Mouse (Mus musculus): Measurements from ENCODE around the gene Fntb. TPM values are rescaled to one million over a fixed set of nuclear protein-coding genes. Genes with fewer than 3 reads are reported as not detected.
"Not testable (repeated sequence)": the region's sequence is repeated elsewhere in the genome, so short reads cannot be mapped to it uniquely, and the experiment has no call there.

Gene Fntb
- total RNA-seq, 2 experiments from 2014 or later = 23.8 to 23.9 TPM

DNA sequence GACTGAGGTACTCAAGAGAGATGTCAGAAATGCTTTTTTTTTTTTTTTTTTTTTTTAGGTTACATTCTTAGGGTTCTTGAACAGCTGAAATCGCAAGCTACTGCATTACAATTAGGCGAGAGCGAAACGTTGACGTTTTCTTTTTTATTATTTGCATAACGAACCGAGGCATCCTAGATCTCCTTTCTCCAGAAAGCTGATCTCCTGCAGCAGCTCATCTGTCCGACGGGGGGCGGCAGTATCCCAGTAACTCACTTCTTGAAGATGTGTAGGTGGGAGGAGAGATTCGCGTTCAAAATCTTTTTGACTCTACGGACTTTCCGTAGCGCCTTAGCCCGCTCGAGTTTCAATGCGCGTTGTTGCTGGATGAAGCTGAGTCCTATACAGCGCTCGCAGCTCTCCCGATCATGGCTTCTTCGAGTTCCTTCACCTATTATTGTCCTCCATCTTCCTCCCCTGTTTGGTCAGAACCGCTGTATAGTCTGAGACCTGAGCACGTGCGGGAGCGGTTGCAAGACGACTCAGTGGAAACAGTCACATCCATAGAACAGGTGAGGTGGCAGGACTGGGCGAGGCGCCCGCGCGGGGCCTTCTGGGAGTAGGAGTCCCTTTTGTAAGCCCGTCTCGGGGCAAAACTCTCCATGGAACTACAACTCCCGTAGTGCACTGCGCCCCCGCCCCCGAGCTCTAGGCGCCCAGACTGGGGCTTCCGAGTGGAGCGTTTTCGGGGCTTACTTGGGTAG lies 71.9 kb downstream of the Fntb start:
- DNase-seq (ENCODE audit: low spot score in 2 of 2) = peak; percentile 96 to 98

DNA sequence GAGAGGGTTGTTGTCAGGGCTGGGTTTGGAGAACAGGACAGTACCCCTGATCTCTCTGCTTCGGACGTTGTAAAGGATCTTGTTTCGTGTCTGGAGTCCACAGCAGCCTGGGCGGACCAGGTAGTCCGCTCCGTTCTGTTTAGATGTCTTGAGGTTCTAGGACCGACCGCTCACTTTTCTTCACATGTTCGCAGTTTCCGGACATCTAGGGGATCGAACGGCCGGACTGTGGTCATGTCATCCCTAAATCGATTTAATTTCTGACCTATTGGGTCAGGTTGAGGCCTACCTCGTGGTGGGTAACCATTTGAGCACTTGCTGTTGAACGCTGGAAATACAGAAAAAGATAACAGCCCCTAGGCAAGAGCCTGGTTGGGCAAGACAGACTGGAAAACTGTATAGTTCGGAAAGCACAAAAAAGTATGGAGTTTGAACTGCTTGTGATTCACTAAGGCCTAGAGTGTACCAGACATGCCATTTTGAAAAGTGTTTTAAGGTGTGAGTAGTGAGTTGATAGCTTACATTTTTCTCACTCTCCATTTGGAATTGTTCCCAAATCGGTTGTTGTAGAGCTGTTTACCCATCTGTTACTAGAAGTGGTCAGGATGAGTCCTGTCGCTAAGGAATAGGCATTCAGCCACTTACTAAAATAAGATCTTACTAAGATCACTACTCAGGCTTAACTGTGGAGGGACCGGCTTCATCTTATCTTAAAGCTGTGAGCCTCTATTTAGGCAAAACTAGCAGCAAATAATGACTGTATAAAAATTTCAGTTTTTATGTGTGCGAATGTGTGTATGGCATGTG lies 72.7 kb downstream of the Fntb start:
- DNase-seq (ENCODE audit: low spot score in 2 of 2) = no peak

DNA sequence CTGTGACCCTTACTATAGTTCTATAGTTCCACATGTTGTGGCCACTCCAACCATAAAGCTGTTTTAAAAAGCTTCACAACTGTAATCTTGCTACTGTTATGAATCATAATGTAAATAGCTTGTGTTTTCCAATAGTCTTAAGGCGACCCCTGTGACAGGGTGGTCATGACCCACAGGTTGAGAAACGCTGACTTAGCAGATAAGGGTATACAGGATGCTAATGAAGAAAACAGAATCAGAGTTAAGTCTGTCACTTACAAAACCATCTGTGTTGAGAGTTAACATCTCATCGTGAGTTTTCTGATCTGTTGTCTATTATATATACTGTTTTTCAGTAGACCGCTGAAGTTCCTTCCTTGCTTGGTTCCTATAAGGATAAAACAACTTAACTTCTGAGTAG lies 73.9 kb downstream of the Fntb start:
- DNase-seq (ENCODE audit: low spot score in 2 of 2) = no peak

DNA sequence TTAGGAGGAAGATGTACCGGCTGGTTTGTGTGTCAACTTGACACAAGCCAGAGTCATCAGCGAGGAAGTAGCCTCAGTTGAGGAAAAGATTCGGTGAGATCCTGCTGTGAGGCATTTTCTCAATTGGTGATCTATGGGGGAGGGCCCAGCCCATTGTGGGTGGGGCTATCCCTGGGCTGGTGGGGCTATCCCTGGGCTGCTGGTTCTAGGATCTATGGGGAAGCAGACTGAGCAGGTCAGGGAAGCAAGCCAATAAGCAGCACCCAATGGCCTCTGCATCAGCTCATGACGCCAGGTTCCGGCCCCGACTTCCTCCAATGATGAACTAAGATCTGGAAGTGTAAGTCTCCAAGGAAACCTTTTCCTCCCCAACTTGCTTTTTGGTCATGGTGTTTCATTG lies 74.7 kb downstream of the Fntb start:
- DNase-seq (ENCODE audit: low spot score in 2 of 2) = no peak

DNA sequence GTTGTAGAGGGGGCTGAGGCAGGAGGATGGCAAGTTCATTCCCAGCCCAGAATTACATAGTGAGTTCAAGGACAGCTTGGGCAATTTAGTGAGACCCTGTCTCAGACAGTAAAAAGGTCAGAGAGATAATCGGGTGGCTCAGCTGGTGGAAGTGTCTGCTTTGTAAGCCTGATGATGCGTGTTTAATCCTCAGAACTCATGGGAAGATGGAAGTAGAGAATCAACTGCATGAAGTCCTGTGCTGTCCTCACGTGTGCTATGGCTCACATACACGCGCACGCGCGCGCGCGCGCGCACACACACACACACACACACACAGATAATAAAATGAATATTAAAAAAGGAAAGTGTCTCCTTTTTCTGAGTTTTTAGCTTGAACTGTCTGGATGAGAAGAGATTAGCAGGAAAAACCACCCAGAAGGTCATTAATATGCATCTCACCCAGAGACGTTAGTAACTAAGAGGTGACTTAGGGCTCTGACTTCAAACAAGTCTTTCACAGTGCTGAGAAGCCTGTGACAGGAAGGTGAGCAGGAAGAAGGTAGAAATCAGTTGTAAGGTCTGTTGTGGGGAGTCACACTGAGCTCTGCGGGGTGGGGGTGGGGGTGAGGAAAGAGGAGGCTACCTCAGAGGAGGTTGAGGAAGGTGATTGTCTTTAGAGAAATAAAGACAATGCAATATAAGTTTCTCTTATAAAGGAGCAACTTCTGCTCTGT lies 79.1 kb downstream of the Fntb start:
- DNase-seq (ENCODE audit: low spot score in 2 of 2) = no peak

DNA sequence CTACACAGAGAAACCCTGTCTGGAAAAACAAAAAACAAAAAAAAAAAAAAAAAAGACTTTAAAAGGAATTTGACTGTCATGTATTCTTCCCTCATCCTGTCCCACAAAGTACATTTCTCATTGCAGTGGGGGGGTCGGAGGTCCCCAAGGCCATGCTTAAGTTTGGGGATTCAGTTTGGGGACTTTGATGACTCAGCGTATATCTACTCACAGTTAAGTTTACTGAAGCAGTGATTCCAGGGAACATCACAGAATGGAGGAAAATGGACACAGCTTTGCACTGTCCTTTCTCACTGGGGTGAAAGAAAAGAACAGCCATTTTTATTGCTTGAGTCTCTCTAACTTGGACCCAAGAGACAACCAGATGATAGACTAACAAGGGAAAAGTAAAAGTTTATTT lies 87.0 kb downstream of the Fntb start:
- no peak for DNase-seq (ENCODE audit: low spot score in 2 of 2)

DNA sequence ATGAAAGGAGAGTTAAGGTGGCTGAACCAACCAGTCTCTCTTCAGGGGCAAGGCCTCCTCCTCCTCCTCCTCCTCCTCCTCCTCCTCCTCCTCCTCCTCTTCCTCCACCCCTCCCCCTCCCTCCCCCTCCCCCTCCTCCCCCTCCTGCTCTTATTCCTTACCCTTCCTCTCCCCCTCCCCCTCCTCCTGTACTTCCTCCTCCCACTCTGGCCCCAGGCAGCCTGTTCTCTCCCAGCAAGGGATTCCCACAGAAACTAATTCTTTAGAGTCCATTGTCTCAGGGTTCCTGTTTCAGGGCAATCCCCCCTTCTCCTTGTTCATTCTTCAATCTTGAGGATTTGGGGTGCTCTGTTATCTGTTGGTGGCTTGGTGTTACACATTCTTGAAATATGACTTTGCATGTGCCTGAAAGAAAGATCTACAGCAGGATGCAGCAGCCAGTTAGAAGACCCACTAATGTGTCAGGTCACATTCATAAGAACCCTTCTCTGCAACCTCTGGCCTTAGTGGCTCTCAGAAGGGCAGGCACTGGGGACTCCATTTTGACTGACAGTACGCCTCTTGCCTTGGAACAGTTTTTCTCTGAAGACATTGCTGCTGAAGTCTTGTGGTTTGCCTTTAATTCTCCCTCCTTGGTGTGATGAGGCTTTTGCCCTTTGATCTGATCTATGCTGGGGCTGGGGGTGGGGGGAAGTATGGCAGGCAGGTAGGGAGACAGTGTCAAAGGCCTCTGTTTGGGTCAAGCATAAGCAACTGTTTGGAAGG lies 88.2 kb downstream of the Fntb start:
- no peak for DNase-seq (ENCODE audit: low spot score in 2 of 2)

DNA sequence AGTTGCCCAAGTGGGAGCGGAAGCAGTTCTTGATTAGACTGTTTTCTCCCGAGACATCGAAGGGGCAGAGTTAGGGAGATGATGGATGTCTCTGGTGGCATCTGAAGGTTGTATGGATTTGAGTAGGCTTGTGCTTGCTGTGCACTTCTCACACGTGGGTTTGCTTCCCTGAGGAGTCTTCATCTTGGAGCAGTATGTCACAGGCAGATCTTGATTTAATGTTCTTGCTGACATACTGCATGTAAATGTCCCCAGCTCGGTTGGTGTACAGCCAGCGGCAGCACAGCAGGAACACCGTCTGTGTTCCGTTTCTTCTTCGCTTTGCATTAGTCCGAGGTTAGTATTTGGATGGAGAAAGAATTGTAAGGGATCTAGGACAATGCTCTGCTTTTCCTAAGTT lies 91.7 kb downstream of the Fntb start:
- DNase-seq (ENCODE audit: low spot score in 2 of 2) = no peak

DNA sequence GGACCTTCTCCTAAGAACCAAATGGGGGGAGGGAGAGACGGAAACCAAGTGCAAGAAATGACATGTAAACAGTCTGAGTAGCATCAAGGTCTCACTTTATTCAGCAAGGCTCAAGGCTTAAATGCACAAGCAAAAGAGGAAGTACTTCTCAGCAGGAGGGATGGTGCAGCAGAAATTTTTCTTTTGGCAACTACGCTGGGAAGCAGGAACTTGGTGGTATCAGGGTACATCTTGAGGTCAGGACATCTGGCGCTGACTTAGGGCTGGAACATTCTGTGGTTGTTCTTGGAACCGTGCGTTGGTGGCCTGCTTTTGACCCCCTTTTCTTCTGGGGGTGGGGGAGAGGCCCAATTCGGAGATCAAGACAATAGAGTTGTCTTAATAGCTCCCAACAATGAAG lies 93.4 kb downstream of the Fntb start:
- not testable (repeated sequence) for DNase-seq (ENCODE audit: low spot score in 2 of 2)

DNA sequence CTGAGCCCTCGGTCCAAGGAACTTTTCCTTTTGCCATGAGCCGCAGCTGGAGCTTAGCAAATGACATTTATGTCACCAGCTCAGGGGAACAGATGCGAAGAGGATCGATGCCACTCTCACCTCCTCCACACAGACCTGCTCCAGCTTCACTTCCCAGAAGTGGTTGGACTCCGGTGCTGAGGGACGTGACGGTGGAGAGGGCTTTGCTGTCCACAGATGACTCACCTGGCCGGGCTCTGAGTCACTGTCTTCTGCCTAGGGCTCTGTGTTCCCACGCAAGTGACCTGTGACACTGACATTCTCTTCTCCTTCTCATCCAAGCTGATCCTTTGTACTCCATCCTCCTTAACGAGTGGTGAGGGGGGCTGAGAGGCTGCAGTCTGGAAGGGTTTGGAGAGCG lies 98.3 kb downstream of the Fntb start:
- DNase-seq (ENCODE audit: low spot score in 2 of 2) = no peak

DNA sequence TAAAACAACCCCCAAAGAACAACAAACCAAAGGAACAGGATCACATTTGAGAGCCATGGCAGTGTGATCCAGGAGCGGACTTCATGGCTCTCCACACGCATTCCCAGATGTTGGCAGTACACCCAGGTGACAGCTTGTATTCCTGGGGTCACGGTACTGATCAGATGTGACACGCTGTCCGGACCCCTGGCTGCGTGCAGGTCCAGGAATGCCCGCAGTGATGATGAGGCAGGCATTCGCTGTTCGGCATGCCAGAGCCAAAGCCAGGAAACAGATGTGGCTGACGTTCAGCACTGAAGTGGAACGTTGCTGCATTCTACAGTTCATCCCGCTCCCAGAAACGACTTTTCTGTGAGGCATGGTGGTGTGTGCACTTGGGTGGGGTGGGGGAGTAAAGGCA lies 99.9 kb downstream of the Fntb start:
- DNase-seq (ENCODE audit: low spot score in 2 of 2) = no peak

DNA sequence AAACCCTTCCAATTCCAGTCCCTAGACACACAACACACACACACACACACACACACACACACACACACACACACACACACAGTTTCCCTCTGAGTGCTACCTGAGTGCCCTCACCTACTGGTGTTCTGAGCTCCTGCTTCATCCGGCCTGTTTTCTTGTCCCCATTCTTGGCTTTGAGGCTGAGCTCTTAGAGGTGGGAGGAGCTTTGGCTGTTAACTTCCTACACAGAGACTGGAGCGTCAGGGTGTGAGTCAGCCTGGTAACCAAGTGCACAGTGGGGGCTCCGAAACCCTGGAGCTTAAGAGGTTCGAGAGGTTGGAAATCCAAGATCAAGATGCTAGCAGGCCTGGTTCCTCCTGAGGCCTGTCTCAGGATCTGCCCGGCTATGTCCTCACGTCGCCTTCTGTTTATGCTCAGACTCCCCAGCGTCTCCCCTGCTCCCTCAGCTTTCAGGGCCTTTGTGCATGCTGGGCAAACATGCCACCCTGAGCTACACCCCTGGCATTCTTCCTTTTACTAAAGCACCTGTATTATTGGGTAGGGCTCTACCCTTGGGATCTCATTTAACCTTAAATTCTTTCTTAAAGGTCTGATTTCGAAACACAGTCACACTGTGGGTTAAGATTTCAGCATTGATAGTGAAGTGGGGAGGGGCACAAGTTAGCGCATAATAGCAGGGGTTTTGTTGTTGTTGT lies 102.3 kb downstream of the Fntb start:
- no peak for DNase-seq (ENCODE audit: low spot score in 2 of 2)

DNA sequence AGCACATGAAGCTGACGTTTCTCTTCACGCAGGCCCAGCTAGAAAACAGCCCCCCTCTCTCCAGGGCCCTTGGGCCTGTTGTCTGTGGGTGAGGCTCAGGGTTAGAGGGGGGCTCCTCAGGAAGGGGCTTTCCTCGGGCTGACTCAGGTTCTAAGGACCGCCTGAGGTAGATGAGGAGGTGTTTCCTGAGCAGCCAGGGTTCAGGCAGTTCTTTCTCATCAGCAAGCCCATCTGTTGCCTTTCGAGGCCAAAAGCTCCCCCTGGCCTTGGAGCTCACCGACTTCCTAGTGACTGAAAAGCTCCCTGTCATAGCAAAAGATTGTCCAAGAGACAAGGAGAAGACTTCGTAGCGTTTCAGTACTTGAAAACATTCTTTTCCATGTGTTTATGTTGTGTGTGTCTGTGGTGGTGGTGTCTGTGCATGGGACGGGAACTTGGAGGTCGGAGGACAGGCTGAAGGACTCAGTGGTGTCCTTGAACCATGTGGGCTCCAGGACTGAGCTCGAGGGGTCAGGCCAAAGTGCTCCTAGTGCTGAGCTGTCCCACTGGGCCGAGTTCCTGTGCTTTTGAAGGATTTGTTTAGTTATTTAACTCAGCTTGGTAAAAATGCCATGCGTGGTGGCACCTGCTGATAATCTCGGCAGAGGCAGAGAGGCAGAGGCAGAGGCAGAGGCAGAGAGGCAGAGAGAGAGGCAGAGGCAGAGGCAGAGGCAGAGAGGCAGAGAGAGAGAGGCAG lies 103.2 kb downstream of the Fntb start:
- no peak for DNase-seq (ENCODE audit: low spot score in 2 of 2)

DNA sequence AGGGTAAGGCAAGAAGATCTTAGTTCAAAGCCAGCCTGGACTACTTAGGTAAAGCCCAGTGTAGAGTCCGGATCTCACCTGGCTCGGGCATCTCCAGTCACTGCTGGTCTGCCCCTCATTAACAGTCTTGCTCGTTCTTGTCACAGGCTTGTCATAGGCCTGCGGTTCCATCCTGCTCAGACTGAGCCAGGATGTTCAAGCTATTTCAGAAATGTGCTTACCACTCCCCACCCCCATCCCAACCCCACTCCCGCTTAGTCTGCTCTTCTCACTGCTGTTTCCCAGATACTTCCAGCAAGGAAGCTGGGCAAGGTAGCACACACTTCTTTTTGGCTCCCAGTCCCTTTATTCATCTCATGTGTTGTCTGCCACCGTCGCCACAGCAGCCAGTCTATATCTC lies 104.2 kb downstream of the Fntb start:
- no peak for DNase-seq (ENCODE audit: low spot score in 2 of 2)

DNA sequence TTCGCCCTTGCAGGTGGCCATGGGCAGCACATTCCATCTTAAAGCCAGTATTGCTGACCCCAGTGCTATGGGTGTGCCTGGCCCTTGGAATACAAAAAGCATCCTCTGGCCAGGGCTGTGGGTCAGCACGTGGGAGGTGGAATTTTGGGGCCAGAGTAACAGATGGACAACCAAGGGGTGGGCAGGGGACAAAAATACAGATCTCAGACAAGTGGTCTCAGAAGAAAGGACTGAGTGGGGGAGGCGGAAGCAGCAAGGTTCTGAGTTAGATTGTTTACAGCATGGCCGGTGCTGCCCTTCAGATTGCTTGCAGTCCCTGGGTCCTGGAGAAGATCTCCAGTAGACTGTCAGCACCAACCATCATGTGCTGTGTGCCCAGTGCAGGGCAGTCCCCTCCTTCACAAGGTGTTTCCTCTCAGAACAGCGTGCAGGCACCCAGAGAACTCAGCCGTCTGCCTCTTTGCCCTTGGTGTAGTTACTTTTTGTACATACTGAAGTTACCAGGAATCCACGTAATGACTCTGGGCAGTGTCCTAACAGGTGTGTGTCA lies 107.5 kb downstream of the Fntb start:
- DNase-seq (ENCODE audit: low spot score in 2 of 2) = no peak

DNA sequence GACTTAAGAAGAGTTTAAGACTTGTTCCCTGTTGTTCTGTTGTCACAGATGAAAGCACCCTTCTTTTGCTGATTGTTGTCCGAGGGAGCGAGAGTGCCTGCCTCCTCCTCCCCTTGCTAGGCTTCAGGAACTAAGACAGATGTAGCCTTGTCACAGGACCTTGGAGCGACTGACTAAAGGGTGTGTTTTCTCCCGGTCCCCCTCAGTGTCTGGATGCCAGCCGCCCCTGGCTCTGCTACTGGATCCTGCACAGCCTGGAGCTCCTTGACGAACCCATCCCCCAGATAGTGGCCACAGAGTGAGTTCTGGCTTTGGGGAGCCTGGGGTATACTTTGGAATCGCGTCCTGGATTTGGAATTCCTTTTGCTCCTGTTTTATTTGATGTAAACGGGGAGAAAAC lies 109.4 kb downstream of the Fntb start:
- DNase-seq (ENCODE audit: low spot score in 2 of 2) = no peak

DNA sequence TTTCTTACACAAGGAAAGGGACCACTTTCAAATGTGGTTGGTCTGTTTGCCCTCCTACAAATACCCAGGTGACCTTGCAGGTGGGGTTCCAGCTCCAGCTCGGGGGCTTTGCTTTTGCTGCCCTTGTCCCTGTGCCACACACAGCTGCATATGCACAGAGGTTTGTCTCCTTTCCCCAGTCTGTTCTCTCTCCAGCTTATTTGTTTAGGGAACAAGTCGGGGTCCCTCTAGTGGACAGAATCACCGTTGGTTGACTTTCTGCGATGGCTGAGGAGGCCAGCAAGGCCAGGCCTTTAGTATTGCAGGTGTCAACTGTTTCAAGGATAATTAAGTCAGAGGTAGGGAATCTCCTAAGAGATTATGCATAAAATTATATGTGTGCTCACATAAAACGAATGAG lies 113.9 kb downstream of the Fntb start:
- DNase-seq (ENCODE audit: low spot score in 2 of 2) = peak; percentile 47 to 62

DNA sequence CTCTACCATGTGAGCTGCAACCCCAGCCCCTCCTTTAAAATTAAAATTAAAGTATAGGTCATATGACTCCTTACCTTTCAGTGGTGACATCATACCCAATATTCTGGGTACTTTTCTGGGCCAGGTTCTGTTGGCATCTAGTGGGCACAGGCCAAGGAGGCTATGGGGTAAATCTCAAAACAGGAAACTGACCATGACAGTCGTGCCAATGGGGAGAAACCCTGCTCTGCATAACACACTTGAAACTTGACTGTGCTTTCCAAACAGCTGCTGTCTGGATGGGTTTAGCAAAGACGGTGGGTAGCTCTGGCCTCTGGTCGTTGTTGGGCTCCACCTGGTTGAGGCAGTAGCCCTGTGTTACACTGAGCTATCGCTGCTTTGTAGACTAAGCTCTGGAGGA lies 114.7 kb downstream of the Fntb start:
- no peak for DNase-seq (ENCODE audit: low spot score in 2 of 2)

DNA sequence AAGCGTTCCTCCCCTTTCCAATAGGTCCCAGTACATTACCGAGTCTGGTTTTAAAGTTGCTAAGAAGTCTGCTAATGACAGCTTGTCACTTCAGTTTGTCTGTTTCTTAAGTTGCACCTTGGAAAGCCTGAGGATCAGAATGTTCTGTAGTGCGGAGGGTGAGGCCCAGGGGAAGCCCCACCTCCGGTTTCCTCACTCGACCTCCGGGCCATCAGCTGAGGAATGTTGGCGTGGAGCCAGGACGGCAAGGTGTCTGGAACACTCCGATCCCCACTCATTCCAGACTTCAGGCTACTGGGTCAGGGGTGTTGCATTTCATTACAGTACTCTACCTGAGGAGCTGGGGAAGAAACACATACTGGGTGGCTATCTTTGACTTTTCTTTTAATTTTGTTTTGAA lies 118.4 kb downstream of the Fntb start:
- no peak for DNase-seq (ENCODE audit: low spot score in 2 of 2)

DNA sequence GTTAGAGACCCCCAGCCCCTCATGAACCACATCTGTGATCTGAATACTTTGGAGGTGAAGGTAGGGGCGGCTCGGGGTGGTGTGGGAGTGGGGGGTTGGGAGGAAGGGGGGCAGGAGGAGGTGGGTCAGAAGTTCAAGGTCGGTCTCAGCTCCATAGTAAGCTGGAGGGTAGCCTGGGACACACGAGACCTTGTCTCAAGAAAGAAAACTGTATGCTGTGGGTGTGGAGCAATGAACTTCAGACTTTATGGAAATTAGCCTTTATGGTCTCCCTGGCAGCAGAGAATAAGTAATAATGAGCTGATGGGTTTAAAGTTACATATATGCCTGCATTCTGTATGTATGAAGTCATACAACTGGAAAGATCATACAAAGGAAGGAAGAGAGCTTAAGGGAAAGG lies 119.7 kb downstream of the Fntb start:
- DNase-seq (ENCODE audit: low spot score in 2 of 2) = no peak
